Mouse (Mus musculus): ENCODE measurements around the gene Zgpat. TPM values are rescaled to one million over a fixed set of nuclear protein-coding genes. Genes with fewer than 3 reads are reported as not detected.

Gene Zgpat
- polyA plus RNA-seq, 1 experiment: 35.7 TPM

Other genes with a start within 250 kb of the Zgpat start
- gene Kcnq2, start 229.6 kb upstream of the Zgpat start, polyA plus RNA-seq (2012; rRNA removed): 0.07 and 0.13 TPM in 2 replicates
- 0.78 TPM in 1 of 2 replicates, not detected in the other for gene Eef1a2, start 207.9 kb upstream of the Zgpat start, polyA plus RNA-seq (2012; rRNA removed)
- 96.9 and 106 TPM in 2 replicates for gene Ppdpf, start 177.7 kb upstream of the Zgpat start, polyA plus RNA-seq (2012; rRNA removed)
- 0.05 and 0.10 TPM in 2 replicates for gene Ptk6, start 162.1 kb upstream of the Zgpat start, polyA plus RNA-seq (2012; rRNA removed)
- gene Srms, start 151.7 kb upstream of the Zgpat start, polyA plus RNA-seq (2012; rRNA removed): 0.81 and 1.2 TPM in 2 replicates
- 1.8 and 2.7 TPM in 2 replicates for gene Fndc11, start 144.9 kb upstream of the Zgpat start, polyA plus RNA-seq (2012; rRNA removed)
- gene Helz2, start 122.9 kb upstream of the Zgpat start, polyA plus RNA-seq (2012; rRNA removed): 12.1 and 15.8 TPM in 2 replicates
- gene Gmeb2, start 76.9 kb upstream of the Zgpat start, polyA plus RNA-seq (2012; rRNA removed): 13.5 and 14.6 TPM in 2 replicates
- gene Stmn3, start 50.4 kb upstream of the Zgpat start, polyA plus RNA-seq (2012; rRNA removed): 0.12 and 0.14 TPM in 2 replicates
- gene Rtel1, start 45.2 kb upstream of the Zgpat start, polyA plus RNA-seq (2012; rRNA removed): 43.5 and 57.6 TPM in 2 replicates
- gene Arfrp1, start 476 bp downstream of the Zgpat start, polyA plus RNA-seq (2012; rRNA removed): 33.4 and 37.9 TPM in 2 replicates
- 38.2 and 50.2 TPM in 2 replicates for gene Lime1, start 15.2 kb downstream of the Zgpat start, polyA plus RNA-seq (2012; rRNA removed)
- gene Zbtb46, start 94.5 kb downstream of the Zgpat start, polyA plus RNA-seq (2012; rRNA removed): 9.3 and 9.9 TPM in 2 replicates
- 0.67 and 0.73 TPM in 2 replicates for gene Abhd16b, start 128.3 kb downstream of the Zgpat start, polyA plus RNA-seq (2012; rRNA removed)
- 49.7 and 55.1 TPM in 2 replicates for gene Tpd52l2, start 132.2 kb downstream of the Zgpat start, polyA plus RNA-seq (2012; rRNA removed)
- gene Dnajc5, start 155.6 kb downstream of the Zgpat start, polyA plus RNA-seq (2012; rRNA removed): 74.5 and 95.2 TPM in 2 replicates
- gene Uckl1, start 220.0 kb downstream of the Zgpat start, polyA plus RNA-seq (2012; rRNA removed): 132 and 164 TPM in 2 replicates
- 28.2 and 34.0 TPM in 2 replicates for gene Prpf6, start 226.9 kb downstream of the Zgpat start, polyA plus RNA-seq (2012; rRNA removed)
- gene Zfp512b, start 227.9 kb downstream of the Zgpat start, polyA plus RNA-seq (2012; rRNA removed): 63.5 and 63.7 TPM in 2 replicates
- 54.5 and 62.2 TPM in 2 replicates for gene Samd10, start 234.3 kb downstream of the Zgpat start, polyA plus RNA-seq (2012; rRNA removed)